Mouse (Mus musculus): ENCODE results near the gene Bad.
"Not testable (repeated sequence)": the region's sequence is repeated elsewhere in the genome, so short reads cannot be mapped to it uniquely, and the experiment has no call there.

Bad gene

GRCm38 (mm10) chr19:6941372-6942248 is at the start of gene Bad:
Gene Bad, plus strand, starts transcription at chr19:6941861.
- peak; percentile 90 for DNase-seq

- DNase-seq = no peak
Observed at GRCm38 (mm10) chr19:6892512-6892911, 49.1 kb upstream of the Bad start.

GRCm38 (mm10) chr19:6893731-6894451 is 47.8 kb upstream of the Bad start:
- DNase-seq = no peak

GRCm38 (mm10) chr19:6895608-6896305 is 45.9 kb upstream of the Bad start:
- DNase-seq = not testable (repeated sequence)

- no peak for DNase-seq
Observed at GRCm38 (mm10) chr19:6899641-6900040, 42.0 kb upstream of the Bad start.

GRCm38 (mm10) chr19:6903031-6903430 is 38.6 kb upstream of the Bad start:
- DNase-seq = no peak

GRCm38 (mm10) chr19:6904846-6905245 is 36.8 kb upstream of the Bad start:
- DNase-seq = no peak

GRCm38 (mm10) chr19:6905498-6906159 is 36.0 kb upstream of the Bad start:
- no peak for DNase-seq

- DNase-seq = no peak
Observed at GRCm38 (mm10) chr19:6906199-6906598, 35.5 kb upstream of the Bad start.

GRCm38 (mm10) chr19:6907094-6907493 is 34.6 kb upstream of the Bad start:
- no peak for DNase-seq

- peak; percentile 8 for DNase-seq
Observed at GRCm38 (mm10) chr19:6907811-6908540, 33.7 kb upstream of the Bad start.

GRCm38 (mm10) chr19:6909021-6909420 is 32.6 kb upstream of the Bad start:
- no peak for DNase-seq

- DNase-seq = peak; percentile 96
Observed at GRCm38 (mm10) chr19:6909507-6910289, 32.0 kb upstream of the Bad start, which contains the start of the genes Trmt112 and Prdx5. Gene Trmt112, plus strand, starts transcription at chr19:6909698. Gene Prdx5, minus strand, starts transcription at chr19:6910106.

- peak; percentile 72 for DNase-seq
Observed at GRCm38 (mm10) chr19:6910306-6910705, 31.4 kb upstream of the Bad start.

- DNase-seq = peak; percentile 27
Observed at GRCm38 (mm10) chr19:6911101-6912074, 30.3 kb upstream of the Bad start.

GRCm38 (mm10) chr19:6912205-6912970 is 29.3 kb upstream of the Bad start:
- peak; percentile 5 for DNase-seq

GRCm38 (mm10) chr19:6913036-6913435 is 28.6 kb upstream of the Bad start:
- no peak for DNase-seq

GRCm38 (mm10) chr19:6913991-6914390 is 27.7 kb upstream of the Bad start:
- peak; percentile 7 for DNase-seq

GRCm38 (mm10) chr19:6914540-6914939 is 27.1 kb upstream of the Bad start:
- DNase-seq = peak; percentile 1
